Mouse (Mus musculus): ENCODE data around the gene Timp3. TPM values are rescaled to one million over a fixed set of nuclear protein-coding genes. Genes with fewer than 3 reads are reported as not detected.

Timp3 gene
- polyA plus RNA-seq, 1 experiment: 3.3 TPM

- TF ChIP-seq CTCF (IDR thresholded peaks at IDR 0.05; ENCODE audit: low read depth, low read length) (no peak), POLR2A (IDR thresholded peaks at IDR 0.05; ENCODE audit: borderline replicate concordance, low read depth, low read length) (no peak)
- H3K27ac ChIP-seq (ENCODE audit: insufficient read depth, low read depth, low read length): no peak overlapping the region
- H3K4me3 ChIP-seq (ENCODE audit: insufficient read depth, low read length): no peak overlapping the region
- H3K4me1 ChIP-seq (ENCODE audit: control insufficient read depth, insufficient read depth, low read length): no peaks in the 10 kb centered on the region
These were observed 4.4 kb downstream of the Timp3 start for GRCm38 (mm10) chr10:86304583-86304982.

- Histone ChIP-seq H3K4me1 (ENCODE audit: control insufficient read depth, insufficient read depth, low read length) (no peaks in the 10 kb centered on the region), H3K4me3 (ENCODE audit: insufficient read depth, low read length) (no peak overlapping the region), H3K27ac (ENCODE audit: insufficient read depth, low read depth, low read length) (no peak overlapping the region)
- TF ChIP-seq POLR2A (IDR thresholded peaks at IDR 0.05; ENCODE audit: borderline replicate concordance, low read depth, low read length): no peak
- TF ChIP-seq CTCF (IDR thresholded peaks at IDR 0.05; ENCODE audit: low read depth, low read length): no peak
These were observed 7.1 kb downstream of the Timp3 start for GRCm38 (mm10) chr10:86307235-86307634.

GRCm38 (mm10) chr10:86310527-86310926, 10.4 kb downstream of the Timp3 start:
- Histone ChIP-seq H3K27ac (ENCODE audit: insufficient read depth, low read depth, low read length) (no peak overlapping the region), H3K4me1 (ENCODE audit: control insufficient read depth, insufficient read depth, low read length) (no peaks in the 10 kb centered on the region), H3K4me3 (ENCODE audit: insufficient read depth, low read length) (no peak overlapping the region)
- TF ChIP-seq POLR2A (IDR thresholded peaks at IDR 0.05; ENCODE audit: borderline replicate concordance, low read depth, low read length): no peak
- TF ChIP-seq CTCF (IDR thresholded peaks at IDR 0.05; ENCODE audit: low read depth, low read length): no peak

DNA sequence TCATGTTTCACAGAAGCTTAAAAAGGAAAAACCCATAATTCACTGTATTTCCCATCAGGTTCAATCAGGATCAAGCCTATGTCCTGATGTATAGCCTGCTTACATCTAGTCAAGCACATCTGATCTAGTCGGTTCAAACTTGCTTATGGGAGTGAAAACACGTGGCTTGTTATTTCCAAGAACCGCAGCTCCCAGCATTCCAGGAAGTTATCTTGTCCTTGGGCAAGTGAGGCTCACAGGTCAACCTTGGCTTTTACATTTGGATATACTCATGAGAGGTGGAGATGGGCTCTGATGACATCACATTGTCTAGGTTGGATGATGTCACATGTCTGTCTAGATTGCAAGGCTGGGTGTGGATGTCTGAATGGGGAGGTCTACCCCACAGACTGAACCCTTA, 12.8 kb downstream of the Timp3 start:
- H3K4me1 ChIP-seq (ENCODE audit: control insufficient read depth, insufficient read depth, low read length): no peaks in the 10 kb centered on the region
- H3K27ac ChIP-seq (ENCODE audit: insufficient read depth, low read depth, low read length): no peak overlapping the region
- H3K4me3 ChIP-seq (ENCODE audit: insufficient read depth, low read length): no peak overlapping the region
- TF ChIP-seq POLR2A (IDR thresholded peaks at IDR 0.05; ENCODE audit: borderline replicate concordance, low read depth, low read length): no peak
- TF ChIP-seq CTCF (IDR thresholded peaks at IDR 0.05; ENCODE audit: low read depth, low read length): no peak

DNA sequence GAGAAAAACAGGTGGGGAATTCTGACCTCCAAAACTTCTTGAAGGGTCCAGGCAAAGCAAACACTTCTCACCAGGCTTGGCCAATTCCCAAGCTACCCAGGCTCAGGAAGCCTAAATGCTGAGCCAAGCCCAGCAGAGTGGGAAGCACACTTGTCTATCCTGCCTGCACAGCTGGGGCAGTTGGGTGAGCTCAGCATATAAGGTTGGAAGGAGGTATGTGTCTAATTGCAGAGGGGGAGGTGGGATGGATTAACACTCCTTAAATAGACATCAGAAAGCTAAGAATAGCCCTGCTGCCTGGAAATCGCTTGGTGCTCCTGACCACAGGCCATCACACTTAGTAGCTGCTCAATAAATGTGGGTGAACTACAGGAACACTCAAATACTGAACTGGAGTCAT, 13.3 kb downstream of the Timp3 start:
- H3K4me1 ChIP-seq (ENCODE audit: control insufficient read depth, insufficient read depth, low read length): no peaks in the 10 kb centered on the region
- TF ChIP-seq POLR2A (IDR thresholded peaks at IDR 0.05; ENCODE audit: borderline replicate concordance, low read depth, low read length) (no peak), CTCF (IDR thresholded peaks at IDR 0.05; ENCODE audit: low read depth, low read length) (no peak)
- no peak overlapping the region for H3K4me3 ChIP-seq (ENCODE audit: insufficient read depth, low read length)
- H3K27ac ChIP-seq (ENCODE audit: insufficient read depth, low read depth, low read length): no peak overlapping the region

- no peak for TF ChIP-seq POLR2A (IDR thresholded peaks at IDR 0.05; ENCODE audit: borderline replicate concordance, low read depth, low read length)
- no peak for TF ChIP-seq CTCF (IDR thresholded peaks at IDR 0.05; ENCODE audit: low read depth, low read length)
- Histone ChIP-seq H3K4me3 (ENCODE audit: insufficient read depth, low read length) (no peak overlapping the region), H3K4me1 (ENCODE audit: control insufficient read depth, insufficient read depth, low read length) (no peaks in the 10 kb centered on the region), H3K27ac (ENCODE audit: insufficient read depth, low read depth, low read length) (no peak overlapping the region)
These were observed 15.3 kb downstream of the Timp3 start for GRCm38 (mm10) chr10:86315513-86315912.

DNA sequence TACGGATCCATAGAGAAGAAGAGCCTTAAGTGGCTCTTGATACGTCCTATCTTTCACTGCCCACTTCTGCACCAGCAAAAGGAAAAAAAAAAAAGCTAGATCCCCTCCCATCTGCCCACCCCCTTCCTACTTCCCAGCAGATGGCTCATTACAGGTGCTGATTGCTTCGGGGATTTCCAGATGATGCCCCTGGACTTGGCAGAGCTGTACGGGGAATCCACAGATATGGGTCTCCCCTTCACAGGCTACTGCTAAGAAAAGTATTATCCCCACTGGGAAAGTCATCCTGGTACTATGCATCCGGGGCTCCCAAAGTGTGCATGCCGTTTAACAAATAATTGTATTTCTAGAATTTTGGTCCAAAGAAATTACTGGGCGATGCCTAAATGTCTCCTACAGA, 17.5 kb downstream of the Timp3 start:
- Histone ChIP-seq H3K27ac (ENCODE audit: insufficient read depth, low read depth, low read length) (no peak overlapping the region), H3K4me1 (ENCODE audit: control insufficient read depth, insufficient read depth, low read length) (no peaks in the 10 kb centered on the region), H3K4me3 (ENCODE audit: insufficient read depth, low read length) (no peak overlapping the region)
- TF ChIP-seq POLR2A (IDR thresholded peaks at IDR 0.05; ENCODE audit: borderline replicate concordance, low read depth, low read length) (no peak), CTCF (IDR thresholded peaks at IDR 0.05; ENCODE audit: low read depth, low read length) (no peak)

GRCm38 (mm10) chr10:86318552-86319140, 18.5 kb downstream of the Timp3 start:
- Histone ChIP-seq H3K27ac (ENCODE audit: insufficient read depth, low read depth, low read length) (no peak overlapping the region), H3K4me1 (ENCODE audit: control insufficient read depth, insufficient read depth, low read length) (no peaks in the 10 kb centered on the region), H3K4me3 (ENCODE audit: insufficient read depth, low read length) (no peak overlapping the region)
- TF ChIP-seq POLR2A (IDR thresholded peaks at IDR 0.05; ENCODE audit: borderline replicate concordance, low read depth, low read length) (no peak), CTCF (IDR thresholded peaks at IDR 0.05; ENCODE audit: low read depth, low read length) (no peak)

- no peak overlapping the region for H3K27ac ChIP-seq (ENCODE audit: insufficient read depth, low read depth, low read length)
- TF ChIP-seq CTCF (IDR thresholded peaks at IDR 0.05; ENCODE audit: low read depth, low read length) (no peak), POLR2A (IDR thresholded peaks at IDR 0.05; ENCODE audit: borderline replicate concordance, low read depth, low read length) (no peak)
- no peak overlapping the region for H3K4me3 ChIP-seq (ENCODE audit: insufficient read depth, low read length)
- H3K4me1 ChIP-seq (ENCODE audit: control insufficient read depth, insufficient read depth, low read length): no peaks in the 10 kb centered on the region
These were observed 19.4 kb downstream of the Timp3 start for GRCm38 (mm10) chr10:86319526-86319925.

DNA sequence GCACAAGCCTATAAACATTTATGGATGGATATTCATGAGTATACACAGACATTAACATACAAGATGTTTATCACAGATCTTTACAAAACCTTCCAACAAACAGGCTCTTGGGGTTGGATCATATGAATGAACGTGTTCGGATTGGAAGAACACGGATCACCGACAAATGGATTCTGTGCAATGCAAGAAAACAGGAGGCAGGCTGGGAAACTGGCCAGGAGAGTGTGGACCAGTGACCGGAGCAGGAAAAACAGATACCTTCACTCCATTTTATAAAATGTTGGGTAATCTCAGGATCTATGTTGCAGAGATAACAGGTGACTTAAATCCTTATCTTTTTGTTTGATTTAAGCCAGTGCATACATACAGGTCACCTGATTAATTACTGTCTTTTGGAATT, 20.0 kb downstream of the Timp3 start:
- H3K4me3 ChIP-seq (ENCODE audit: insufficient read depth, low read length): no peak overlapping the region
- no peaks in the 10 kb centered on the region for H3K4me1 ChIP-seq (ENCODE audit: control insufficient read depth, insufficient read depth, low read length)
- no peak for TF ChIP-seq POLR2A (IDR thresholded peaks at IDR 0.05; ENCODE audit: borderline replicate concordance, low read depth, low read length)
- no peak for TF ChIP-seq CTCF (IDR thresholded peaks at IDR 0.05; ENCODE audit: low read depth, low read length)
- H3K27ac ChIP-seq (ENCODE audit: insufficient read depth, low read depth, low read length): no peak overlapping the region

DNA sequence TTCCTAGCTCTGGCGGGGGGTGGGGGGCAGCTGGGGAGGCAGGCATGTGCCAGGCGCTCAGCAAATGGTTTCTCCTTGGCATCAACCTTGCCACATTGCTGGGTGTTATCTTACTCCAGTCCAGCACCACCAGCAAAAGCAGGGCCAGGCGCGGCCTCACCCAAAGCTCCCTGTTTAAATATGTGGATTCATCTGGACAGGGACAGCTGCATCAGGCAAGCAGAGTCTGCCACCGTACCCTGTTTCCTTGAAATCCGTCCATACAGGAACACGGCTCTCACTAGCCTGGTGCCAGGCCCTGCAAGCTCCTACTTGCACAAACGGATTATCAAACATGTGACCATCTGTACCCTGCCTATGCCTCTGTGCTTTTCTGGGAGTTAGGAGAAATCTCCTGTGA, 21.0 kb downstream of the Timp3 start:
- Histone ChIP-seq H3K4me1 (ENCODE audit: control insufficient read depth, insufficient read depth, low read length) (no peaks in the 10 kb centered on the region), H3K27ac (ENCODE audit: insufficient read depth, low read depth, low read length) (no peak overlapping the region), H3K4me3 (ENCODE audit: insufficient read depth, low read length) (no peak overlapping the region)
- TF ChIP-seq POLR2A (IDR thresholded peaks at IDR 0.05; ENCODE audit: borderline replicate concordance, low read depth, low read length) (no peak), CTCF (IDR thresholded peaks at IDR 0.05; ENCODE audit: low read depth, low read length) (no peak)

All from bone marrow macrophage, adult 2 months (primary cell).